Mouse (Mus musculus) midbrain, embryonic 14.5 days (tissue): ENCODE results near the gene Gm10722. TPM values are rescaled to one million over a fixed set of nuclear protein-coding genes. Genes with fewer than 3 reads are reported as not detected.
"Not testable (repeated sequence)": the region's sequence is repeated elsewhere in the genome, so short reads cannot be mapped to it uniquely, and the experiment has no call there.

Experiments
- ATAC-seq: fragments of 200-750 bp; cut with Nextera tagmentation; 2 replicates; pipeline ENCODE4 v1.8.0; 2017; ENCODE audit warnings: moderate number of reproducible peaks, moderate library complexity; ENCODE audit not compliant: low FRiP score, low TSS enrichment
- DNase-seq: peaks from one replicate; pipeline ENCODE4 v3.0.0-alpha.2; 2015
- H3K27ac ChIP-seq: fragments of 300-500 bp; sonication (generic); replicated peaks from 2 replicates; pipeline ENCODE4 v1.5.1; 2014; ENCODE audit warnings: mild to moderate bottlenecking, low read depth, low read length, moderate library complexity
- H3K27me3 ChIP-seq: fragments of 300-500 bp; sonication (generic); 2 replicates; pipeline ENCODE4 v1.6.1; 2014; ENCODE audit warnings: low read length, control low read depth, mixed read lengths; ENCODE audit not compliant: control insufficient read depth, insufficient read depth
- H3K36me3 ChIP-seq: fragments of 300-500 bp; sonication (generic); 2 replicates; pipeline ENCODE4 v1.6.1; 2014; ENCODE audit warnings: low read length, control low read depth; ENCODE audit not compliant: control insufficient read depth, insufficient read depth
- H3K4me1 ChIP-seq: fragments of 300-500 bp; sonication (generic); 2 replicates; pipeline ENCODE4 v1.6.1; 2014; ENCODE audit warnings: mild to moderate bottlenecking, antibody characterized with exemption, low read length, control low read depth; ENCODE audit not compliant: control insufficient read depth, insufficient read depth
- H3K4me2 ChIP-seq: fragments of 300-500 bp; sonication (generic); 2 replicates; pipeline ENCODE4 v1.6.1; 2014; ENCODE audit warnings: mild to moderate bottlenecking, low read length, moderate library complexity
- H3K4me3 ChIP-seq: fragments of 300-500 bp; sonication (generic); replicated peaks from 2 replicates; pipeline ENCODE4 v1.5.1; 2014; ENCODE audit warnings: low read depth, low read length
- H3K9ac ChIP-seq: fragments of 300-500 bp; sonication (generic); replicated peaks from 2 replicates; pipeline ENCODE4 v1.6.1; 2014; ENCODE audit warnings: mild to moderate bottlenecking, low read length, moderate library complexity
- H3K9me3 ChIP-seq: fragments of 300-500 bp; sonication (generic); 2 replicates; pipeline ENCODE4 v1.6.1; 2016; ENCODE audit warnings: low read length, control low read depth, mixed read lengths; ENCODE audit not compliant: control insufficient read depth
- WGBS: fragments of 180-500 bp; shearing (Covaris S2); extraction: QIAGEN DNeasy Blood & Tissue Kit; methylation state at CpG from one replicate; pipeline ENCODE4 v1.1.7; 2014; 5-methylcytosine and 5-hydroxymethylcytosine counted together
- polyA plus RNA-seq: library from polyadenylated mRNA; unstranded; fragments of >200 nt; fragmentation: Nextera tagmentation; extraction: Ambion mirVana; gene quantifications from 2 replicates; pipeline ENCODE4 v1.2.1, GENCODE M21; 2014

Gene Gm10722
- polyA plus RNA-seq, 1 experiment from 2014 or later, result not detected

GRCm38 (mm10) chr9:3023312-3023984, 22.7 kb downstream of the Gm10722 start, which contains the start of gene Gm10718:
TSS of gene Gm10718 (plus strand) at chr9:3023547.
- not testable (repeated sequence) for H3K9ac ChIP-seq, DNase-seq, H3K36me3 ChIP-seq, ATAC-seq, H3K4me2 ChIP-seq, H3K27me3 ChIP-seq, H3K4me1 ChIP-seq, H3K27ac ChIP-seq, H3K9me3 ChIP-seq, H3K4me3 ChIP-seq
- 74% methylated on average over 9 of the region's 13 CpGs for WGBS

DNA sequence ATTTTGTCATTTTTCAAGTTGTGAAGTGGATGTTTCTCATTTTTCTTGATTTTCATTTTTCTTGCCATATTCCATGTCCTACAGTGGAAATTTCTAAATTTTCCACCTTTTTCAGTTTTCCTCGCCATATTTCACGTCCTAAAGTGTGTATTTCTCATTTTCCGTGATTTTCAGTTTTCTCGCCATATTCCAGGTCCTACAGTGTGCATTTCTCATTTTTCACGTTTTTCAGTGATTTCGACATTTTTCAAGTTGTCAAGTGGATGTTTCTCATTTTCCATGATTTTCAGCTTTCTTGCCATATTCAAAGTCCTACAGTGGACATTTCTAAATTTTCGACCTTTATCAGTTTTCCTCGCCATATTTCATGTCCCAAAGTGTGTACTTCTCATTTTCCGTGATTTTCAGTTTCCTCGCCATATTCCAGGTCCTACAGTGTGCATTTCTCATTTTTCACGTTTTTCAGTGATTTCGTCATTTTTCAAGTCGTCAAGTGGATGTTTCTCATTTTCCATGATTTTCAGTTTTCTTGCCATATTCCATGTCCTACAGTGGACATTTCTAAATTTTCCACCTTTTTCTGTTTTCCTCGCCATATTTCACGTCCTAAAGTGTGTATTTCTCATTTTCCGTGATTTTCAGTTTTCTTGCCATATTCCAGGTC, 23.4 kb downstream of the Gm10722 start:
- H3K36me3 ChIP-seq, H3K4me1 ChIP-seq, ATAC-seq, H3K4me3 ChIP-seq, H3K4me2 ChIP-seq, H3K9me3 ChIP-seq, DNase-seq, H3K27ac ChIP-seq, H3K27me3 ChIP-seq, H3K9ac ChIP-seq: not testable (repeated sequence)
- WGBS, result 70% methylated on average over 16 of the region's 16 CpGs

DNA sequence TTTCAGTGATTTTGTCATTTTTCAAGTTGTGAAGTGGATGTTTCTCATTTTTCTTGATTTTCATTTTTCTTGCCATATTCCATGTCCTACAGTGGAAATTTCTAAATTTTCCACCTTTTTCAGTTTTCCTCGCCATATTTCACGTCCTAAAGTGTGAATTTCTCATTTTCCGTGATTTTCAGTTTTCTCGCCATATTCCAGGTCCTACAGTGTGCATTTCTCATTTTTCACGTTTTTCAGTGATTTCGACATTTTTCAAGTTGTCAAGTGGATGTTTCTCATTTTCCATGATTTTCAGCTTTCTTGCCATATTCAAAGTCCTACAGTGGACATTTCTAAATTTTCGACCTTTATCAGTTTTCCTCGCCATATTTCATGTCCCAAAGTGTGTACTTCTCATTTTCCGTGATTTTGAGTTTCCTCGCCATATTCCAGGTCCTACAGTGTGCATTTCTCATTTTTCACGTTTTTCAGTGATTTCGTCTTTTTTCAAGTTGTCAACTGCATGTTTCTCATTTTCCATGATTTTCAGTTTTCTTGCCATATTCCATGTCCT, 24.3 kb downstream of the Gm10722 start, which contains the start of gene Gm10717:
TSS of gene Gm10717 (plus strand) at position 506 of the 556 bp plus-strand sequence.
- WGBS, result 78% methylated on average over 12 of the region's 12 CpGs
- H3K9ac ChIP-seq, H3K9me3 ChIP-seq, H3K27ac ChIP-seq, H3K4me1 ChIP-seq, H3K4me2 ChIP-seq, H3K4me3 ChIP-seq, H3K27me3 ChIP-seq, ATAC-seq, DNase-seq, H3K36me3 ChIP-seq: not testable (repeated sequence)

DNA sequence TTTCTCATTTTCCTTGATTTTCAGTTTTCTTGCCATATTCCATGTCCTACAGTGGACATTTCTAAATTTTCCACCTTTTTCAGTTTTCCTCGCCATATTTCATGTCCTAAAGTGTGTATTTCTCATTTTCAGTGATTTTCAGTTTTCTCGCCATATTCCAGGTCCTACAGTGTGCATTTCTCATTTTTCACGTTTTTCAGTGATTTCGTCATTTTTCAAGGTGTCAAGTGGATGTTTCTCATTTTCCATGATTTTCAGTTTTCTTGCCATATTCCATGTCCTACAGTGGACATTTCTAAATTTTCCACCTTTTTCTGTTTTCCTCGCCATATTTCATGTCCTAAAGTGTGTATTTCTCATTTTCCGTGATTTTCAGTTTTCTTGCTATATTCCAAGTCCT, 24.9 kb downstream of the Gm10722 start:
- not testable (repeated sequence) for H3K27me3 ChIP-seq, H3K4me2 ChIP-seq, ATAC-seq, H3K4me3 ChIP-seq, H3K9me3 ChIP-seq, DNase-seq, H3K27ac ChIP-seq, H3K36me3 ChIP-seq, H3K9ac ChIP-seq, H3K4me1 ChIP-seq
- 65% methylated on average over 4 of the region's 6 CpGs for WGBS

- ATAC-seq, H3K9ac ChIP-seq, DNase-seq, H3K9me3 ChIP-seq, H3K4me1 ChIP-seq, H3K27me3 ChIP-seq, H3K27ac ChIP-seq, H3K4me3 ChIP-seq, H3K4me2 ChIP-seq, H3K36me3 ChIP-seq: not testable (repeated sequence)
- 74% methylated on average over 5 of the region's 5 CpGs for WGBS
Measured at GRCm38 (mm10) chr9:3026136-3026535, 25.4 kb downstream of the Gm10722 start.

- not testable (repeated sequence) for DNase-seq, H3K27me3 ChIP-seq, H3K9ac ChIP-seq, H3K36me3 ChIP-seq, H3K4me2 ChIP-seq, H3K9me3 ChIP-seq, H3K4me3 ChIP-seq, ATAC-seq, H3K4me1 ChIP-seq, H3K27ac ChIP-seq
- 68% methylated on average over 9 of the region's 9 CpGs for WGBS
Measured at GRCm38 (mm10) chr9:3026741-3027140, 26.0 kb downstream of the Gm10722 start.

DNA sequence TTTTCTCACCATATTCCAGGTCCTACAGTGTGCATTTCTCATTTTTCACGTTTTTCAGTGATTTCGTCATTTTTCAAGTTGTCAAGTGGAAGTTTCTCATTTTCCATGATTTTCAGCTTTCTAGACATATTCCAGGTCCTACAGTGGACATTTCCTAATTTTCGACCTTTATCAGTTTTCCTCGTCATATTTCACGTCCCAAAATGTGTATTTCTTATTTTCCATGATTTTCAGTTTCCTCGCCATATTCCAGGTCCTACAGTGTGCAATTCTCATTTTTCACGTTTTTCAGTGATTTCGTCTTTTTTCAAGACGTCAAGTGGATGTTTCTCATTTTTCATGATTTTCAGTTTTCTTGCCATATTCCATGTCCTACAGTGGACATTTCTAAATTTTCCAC, 26.5 kb downstream of the Gm10722 start:
- not testable (repeated sequence) for H3K36me3 ChIP-seq, ATAC-seq, H3K27ac ChIP-seq, H3K9ac ChIP-seq, H3K27me3 ChIP-seq, H3K9me3 ChIP-seq, H3K4me1 ChIP-seq, H3K4me3 ChIP-seq, H3K4me2 ChIP-seq
- 76% methylated on average over 9 of the region's 9 CpGs for WGBS
- DNase-seq, result peak; percentile 35

DNA sequence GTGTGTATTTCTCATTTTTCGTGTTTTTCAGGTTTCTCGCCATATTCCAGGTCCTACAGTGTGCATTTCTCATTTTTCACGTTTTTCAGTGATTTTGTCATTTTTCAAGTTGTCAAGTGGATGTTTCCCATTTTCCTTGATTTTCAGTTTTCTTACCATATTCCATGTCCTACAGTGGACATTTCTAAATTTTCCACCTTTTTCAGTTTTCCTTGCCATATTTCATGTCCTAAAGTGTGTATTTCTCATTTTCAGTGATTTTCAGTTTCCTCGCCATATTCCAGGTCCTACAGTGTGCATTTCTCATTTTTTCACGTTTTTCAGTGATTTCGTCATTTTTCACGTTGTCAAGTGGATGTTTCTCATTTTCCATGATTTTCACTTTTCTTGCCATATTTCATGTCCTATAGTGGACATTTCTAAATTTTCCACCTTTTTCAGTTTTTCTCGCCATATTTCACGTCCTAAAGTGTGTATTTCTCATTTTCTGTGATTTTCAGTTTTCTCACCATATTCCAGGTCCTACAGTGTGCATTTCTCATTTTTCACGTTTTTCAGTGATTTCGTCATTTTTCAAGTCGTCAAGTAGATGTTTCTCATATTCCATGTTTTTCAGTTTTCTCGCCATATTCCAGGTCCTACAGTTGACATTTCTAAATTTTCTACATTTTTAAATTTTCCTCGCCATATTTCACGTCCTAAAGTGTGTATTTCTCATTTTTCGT, 28.7 kb downstream of the Gm10722 start:
- WGBS, result 67% methylated on average over 12 of the region's 16 CpGs
- H3K4me3 ChIP-seq, H3K27ac ChIP-seq, H3K9ac ChIP-seq, DNase-seq, H3K9me3 ChIP-seq, H3K27me3 ChIP-seq, H3K36me3 ChIP-seq, H3K4me1 ChIP-seq, ATAC-seq, H3K4me2 ChIP-seq: not testable (repeated sequence)
